17 mouse cellular contexts compared by ENCODE assay signal in genomic region chr15:97272831-97273230, GRCm38 (mm10).
"Had no signal": no experiment of that assay in that cellular context is flagged by ENCODE, and none has a peak within 500 bp of the region (broad histone marks: within the 10 kb centered on the region; RNA-seq: fewer than 3 reads in every experiment).

No protein-coding gene starts in this region.

- H3K9ac ChIP-seq: heart, embryonic 12.5 days; hindbrain, embryonic 13.5 days; hindbrain, embryonic 15.5 days; kidney, embryonic 15.5 days; limb, embryonic 12.5 days; liver, embryonic 14.5 days had no signal

- H3K36me3 ChIP-seq: heart, embryonic 10.5 days; heart, embryonic 12.5 days; hindbrain, embryonic 13.5 days; hindbrain, embryonic 15.5 days; kidney, embryonic 15.5 days; limb, embryonic 10.5 days; limb, embryonic 12.5 days had no signal

- H3K27me3 ChIP-seq: heart, embryonic 12.5 days; hindbrain, embryonic 13.5 days; hindbrain, embryonic 15.5 days; kidney, embryonic 15.5 days; limb, embryonic 12.5 days had no signal

- H3K4me1 ChIP-seq: heart, embryonic 12.5 days had no signal

- H3K4me3 ChIP-seq: heart, embryonic 10.5 days; heart, embryonic 12.5 days; hindbrain, embryonic 13.5 days; hindbrain, embryonic 15.5 days; kidney, embryonic 15.5 days; limb, embryonic 10.5 days; limb, embryonic 12.5 days had no signal

- H3K27ac ChIP-seq: hindbrain, embryonic 13.5 days; hindbrain, embryonic 15.5 days; hindbrain, postnatal 0 days; kidney, embryonic 15.5 days; kidney, postnatal 0 days; limb, embryonic 10.5 days; limb, embryonic 12.5 days; liver, embryonic 14.5 days had no signal

- H3K4me2 ChIP-seq: heart, embryonic 12.5 days; hindbrain, embryonic 13.5 days; hindbrain, embryonic 15.5 days; kidney, embryonic 15.5 days; limb, embryonic 12.5 days; liver, embryonic 11.5 days had no signal

- H3K9me3 ChIP-seq: heart, embryonic 10.5 days; heart, embryonic 12.5 days; hindbrain, embryonic 13.5 days; hindbrain, embryonic 15.5 days; kidney, embryonic 15.5 days; limb, embryonic 10.5 days; limb, embryonic 12.5 days had no signal

- DNase-seq: gastrocnemius, postnatal 14 days; gastrocnemius, postnatal 36 days; heart, postnatal 36 days; kidney, adult 11 months; kidney, adult 2 months; kidney, adult 9 months had no signal
